Mouse (Mus musculus) heart, postnatal 0 days (tissue): ENCODE data around the gene Eef1akmt1. TPM values are rescaled to one million over a fixed set of nuclear protein-coding genes. Genes with fewer than 3 reads are reported as not detected.
A peak's percentile ranks its signal among the peaks of the same experiment; 100 is the strongest.

Experiments
- ATAC-seq: fragments of 200-750 bp; cut with Nextera tagmentation; 2 replicates; pipeline ENCODE4 v1.8.0; 2017; ENCODE audit warnings: low read depth, moderate number of reproducible peaks, moderate library complexity; ENCODE audit not compliant: insufficient read depth
- DNase-seq: peaks from one replicate; pipeline ENCODE4 v3.0.0-alpha.2; 2016; ENCODE audit warnings: low spot score
- H3K27ac ChIP-seq: fragments of 300-500 bp; sonication (generic); 2 replicates; pipeline ENCODE4 v1.5.1; 2014; ENCODE audit warnings: low read depth, mild to moderate bottlenecking
- H3K27me3 ChIP-seq: fragments of 300-500 bp; sonication (generic); 2 replicates; pipeline ENCODE4 v1.6.1; 2014; ENCODE audit warnings: low read length, mixed read lengths; ENCODE audit not compliant: control insufficient read depth, insufficient read depth
- H3K36me3 ChIP-seq: fragments of 300-500 bp; sonication (generic); replicated peaks from 2 replicates; pipeline ENCODE4 v1.6.1; 2014; ENCODE audit warnings: low read length, mixed read lengths; ENCODE audit not compliant: control insufficient read depth, insufficient read depth
- H3K4me1 ChIP-seq: fragments of 300-500 bp; sonication (generic); 2 replicates; pipeline ENCODE4 v1.6.1; 2014; ENCODE audit warnings: antibody characterized with exemption; ENCODE audit not compliant: control insufficient read depth, insufficient read depth
- H3K4me2 ChIP-seq: fragments of 300-500 bp; sonication (generic); 2 replicates; pipeline ENCODE4 v1.6.1; 2014; ENCODE audit warnings: low read depth, mild to moderate bottlenecking, low read length, moderate library complexity
- H3K4me3 ChIP-seq: fragments of 300-500 bp; sonication (generic); 2 replicates; pipeline ENCODE4 v1.5.1; 2014; ENCODE audit warnings: low read depth, low read length
- H3K9ac ChIP-seq: fragments of 300-500 bp; sonication (generic); replicated peaks from 2 replicates; pipeline ENCODE4 v1.6.1; 2014; ENCODE audit warnings: low read depth, low read length, mixed read lengths
- H3K9me3 ChIP-seq: fragments of 300-500 bp; sonication (generic); replicated peaks from 2 replicates; pipeline ENCODE4 v1.6.1; 2016; ENCODE audit warnings: low read length; ENCODE audit not compliant: control insufficient read depth
- CTCF ChIP-seq: IDR thresholded peaks from 2 replicates; pipeline ENCODE4 v1.5.1; 2016; ENCODE audit warnings: antibody characterized with exemption, control low read depth, low read depth
- EP300 ChIP-seq: IDR thresholded peaks from 2 replicates; pipeline ENCODE4 v1.6.1; 2016; ENCODE audit warnings: antibody characterized with exemption, low read depth
- WGBS: fragments of 180-500 bp; shearing (Covaris S2); extraction: QIAGEN DNeasy Blood & Tissue Kit; methylation state at CpG from one replicate; pipeline ENCODE4 v1.1.7; 2014; 5-methylcytosine and 5-hydroxymethylcytosine counted together
- polyA plus RNA-seq: library from polyadenylated mRNA; unstranded; fragments of >200 nt; fragmentation: Nextera tagmentation; extraction: Ambion mirVana; gene quantifications from 2 replicates; pipeline ENCODE4 v1.2.1, GENCODE M21; 2015
- total RNA-seq: library from RNA; depleted of rRNA; stranded (reverse); fragments of >200 nt; gene quantifications from 2 replicates; pipeline ENCODE4 v1.2.3, GENCODE M21; 2014; ENCODE audit warnings: low replicate concordance; rRNA removed

Gene Eef1akmt1
- 21.4 and 46.9 TPM in 2 replicates for total RNA-seq
- polyA plus RNA-seq = 79.3 and 88.3 TPM in 2 replicates

DNA sequence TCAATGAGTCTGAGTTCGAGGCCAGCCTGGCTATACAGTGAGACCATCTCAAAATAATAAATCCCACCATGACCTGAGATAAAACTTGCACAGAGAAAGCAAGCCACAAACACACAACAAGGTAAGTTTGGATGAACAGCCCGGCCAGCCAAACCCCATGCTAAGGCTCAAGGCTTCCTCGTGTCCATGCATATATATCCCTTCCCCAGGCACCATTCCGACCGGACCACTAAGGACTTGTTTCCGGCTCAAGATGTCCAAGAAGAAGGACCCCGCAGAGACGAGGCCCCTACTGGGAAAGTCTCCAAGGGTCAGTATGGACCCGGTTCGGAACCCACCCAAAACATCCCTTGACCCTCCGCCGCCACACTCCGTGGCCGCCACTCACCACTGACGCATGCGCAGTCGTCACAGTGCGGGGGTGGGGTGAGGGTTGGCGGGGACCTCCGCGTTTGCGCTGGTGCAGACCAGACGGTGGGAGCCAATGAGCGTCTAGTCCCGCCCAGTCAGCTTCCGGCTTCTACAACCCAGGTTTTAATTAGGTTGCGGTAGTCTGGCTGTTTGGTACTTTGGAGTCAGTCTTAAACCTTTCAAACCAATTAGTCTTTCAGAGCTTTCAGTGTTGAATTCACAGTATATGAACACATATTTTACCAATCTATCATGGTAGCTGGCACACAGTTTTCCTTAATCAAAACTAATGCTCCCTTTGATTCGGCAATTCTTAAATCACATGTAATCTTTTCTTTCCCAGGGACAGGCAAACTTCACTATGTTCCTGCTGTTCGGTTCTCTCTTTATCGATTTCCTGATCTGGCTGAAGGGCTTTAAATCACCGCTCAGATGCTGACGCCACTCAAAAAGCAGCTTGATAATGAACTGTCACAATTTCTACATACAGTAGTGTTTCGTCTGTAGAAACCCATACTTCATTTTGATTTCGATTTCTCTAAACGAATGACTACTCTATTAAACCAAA lies at the start of gene Eef1akmt1:
Gene Eef1akmt1, minus strand, starts transcription at position 458 of the 979 bp plus-strand sequence.
- Histone ChIP-seq H3K9me3 (peaks cover 5% of the 10 kb centered on the region; the same call in 1 of the 2 replicates), H3K4me1 (peaks cover 6% of the 10 kb centered on the region; the same call in 1 of the 2 replicates), H3K27me3 (no peaks in the 10 kb centered on the region), H3K9ac (peak within 1 kb of the TSS; percentile 74), H3K4me2 (peak within 1 kb of the TSS; percentile 72), H3K36me3 (0 out of 2 replicates have a peak, but pooled peaks cover 3% of the 10 kb centered on the region), H3K4me3 (peak within 1 kb of the TSS; percentile 82), H3K27ac (peak within 1 kb of the TSS; percentile 85)
- ATAC-seq = peak; percentile 100
- TF ChIP-seq CTCF = no peak
- DNase-seq = peak; percentile 97
- 7% methylated on average over 35 of the region's 35 CpGs for WGBS

DNA sequence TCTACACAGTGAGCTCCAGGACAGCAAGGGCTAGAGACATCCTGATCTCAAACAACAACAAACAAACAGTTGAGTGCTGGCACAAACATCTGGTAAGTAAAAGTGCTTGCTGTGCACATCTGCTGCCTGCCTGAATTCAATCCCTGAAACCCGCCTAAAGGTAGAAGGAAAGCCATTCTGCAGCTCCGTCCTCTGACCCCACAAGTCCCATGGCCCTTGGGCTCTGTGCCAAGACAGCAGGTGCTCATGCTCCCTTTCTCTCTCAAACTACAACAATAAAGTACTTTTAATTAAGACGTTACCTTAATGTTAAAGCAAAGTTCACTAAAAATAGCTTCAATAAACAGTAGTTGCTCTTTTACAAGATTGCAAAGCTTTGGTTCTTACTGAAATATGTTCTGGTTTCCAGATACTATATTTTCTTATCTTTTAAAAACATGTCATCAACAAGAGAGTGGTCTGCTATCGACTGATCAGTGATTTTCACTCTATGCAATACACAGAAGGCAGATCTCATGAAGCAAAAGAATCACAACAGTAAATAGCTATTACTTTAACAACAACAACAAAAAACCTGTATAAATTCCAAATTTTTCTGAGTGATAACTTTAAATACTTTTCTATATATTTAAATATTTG lies 49.3 kb upstream of the Eef1akmt1 start:
- Histone ChIP-seq H3K27me3 (no peaks in the 10 kb centered on the region), H3K36me3 (peaks cover 11% of the 10 kb centered on the region), H3K4me2 (no peak overlapping the region), H3K4me3 (no peak overlapping the region), H3K4me1 (no peaks in the 10 kb centered on the region), H3K9ac (no peak overlapping the region), H3K27ac (no peak overlapping the region), H3K9me3 (no peaks in the 10 kb centered on the region)
- ATAC-seq (no peak), DNase-seq (no peak)
- 54% methylated on average over 4 of the region's 4 CpGs for WGBS
- TF ChIP-seq CTCF = no peak
- TF ChIP-seq EP300 = no peak

GRCm38 (mm10) chr14:57619487-57619886 lies 48.1 kb upstream of the Eef1akmt1 start:
- Histone ChIP-seq H3K27ac (no peak overlapping the region), H3K4me2 (no peak overlapping the region), H3K9me3 (no peaks in the 10 kb centered on the region), H3K4me1 (no peaks in the 10 kb centered on the region), H3K4me3 (no peak overlapping the region), H3K9ac (no peak overlapping the region), H3K36me3 (peaks cover 7% of the 10 kb centered on the region; the same call in 1 of the 2 replicates), H3K27me3 (no peaks in the 10 kb centered on the region)
- DNase-seq = peak; percentile 78
- WGBS = 42% methylated on average over 2 of the region's 2 CpGs
- peak; percentile 67; the same call in 1 of the 2 replicates for ATAC-seq
- TF ChIP-seq CTCF (peak; percentile 84), EP300 (no peak)

GRCm38 (mm10) chr14:57617675-57618074 lies 46.3 kb upstream of the Eef1akmt1 start:
- H3K27ac ChIP-seq = no peak overlapping the region
- no peaks in the 10 kb centered on the region for H3K27me3 ChIP-seq
- no peak overlapping the region for H3K9ac ChIP-seq
- H3K9me3 ChIP-seq = no peaks in the 10 kb centered on the region
- WGBS = 94% methylated on average over 1 of the region's 1 CpGs
- no peak for ATAC-seq
- no peak overlapping the region for H3K4me2 ChIP-seq
- H3K4me1 ChIP-seq = no peaks in the 10 kb centered on the region
- DNase-seq = no peak
- TF ChIP-seq EP300 = no peak
- no peak for TF ChIP-seq CTCF
- H3K36me3 ChIP-seq = peaks cover 5% of the 10 kb centered on the region
- H3K4me3 ChIP-seq = no peak overlapping the region

DNA sequence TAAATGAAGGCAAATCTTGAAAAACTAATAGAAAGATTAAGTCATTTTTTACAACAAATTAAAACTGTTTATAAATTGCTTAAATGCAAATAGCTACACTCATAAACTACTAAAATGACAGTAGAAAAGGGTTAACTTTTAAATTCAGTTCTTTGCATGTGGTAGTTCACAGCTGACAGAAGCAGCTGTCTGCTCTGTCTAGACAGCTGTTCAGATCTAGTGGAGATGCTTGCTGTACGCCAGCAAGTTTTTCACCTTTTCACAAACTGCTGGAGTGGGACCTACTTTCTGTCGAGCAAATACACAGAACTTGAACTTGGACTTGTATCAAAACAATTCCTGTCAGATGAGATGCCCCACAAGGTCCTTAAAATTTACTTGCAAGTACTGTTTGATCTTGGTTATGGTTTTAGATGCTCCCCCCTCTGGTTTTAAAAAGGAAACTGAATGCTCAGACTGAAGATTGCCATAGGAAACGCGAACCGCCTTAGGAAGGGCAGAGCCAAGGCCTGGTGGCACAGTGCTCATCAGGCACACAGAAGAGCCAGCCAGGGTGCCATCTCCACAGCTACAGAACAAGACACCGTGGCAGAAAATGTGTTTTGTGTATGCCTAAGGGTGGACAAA lies 45.0 kb upstream of the Eef1akmt1 start:
- no peak overlapping the region for H3K9ac ChIP-seq
- no peak overlapping the region for H3K4me2 ChIP-seq
- H3K9me3 ChIP-seq = no peaks in the 10 kb centered on the region
- H3K4me3 ChIP-seq = no peak overlapping the region
- TF ChIP-seq CTCF (no peak), EP300 (no peak)
- H3K36me3 ChIP-seq = peaks cover 5% of the 10 kb centered on the region
- H3K4me1 ChIP-seq = no peaks in the 10 kb centered on the region
- DNase-seq (no peak), ATAC-seq (no peak)
- H3K27ac ChIP-seq = no peak overlapping the region
- H3K27me3 ChIP-seq = no peaks in the 10 kb centered on the region
- WGBS = 82% methylated on average over 6 of the region's 6 CpGs
